Mouse (Mus musculus) C2C12 (cell line): ENCODE measurements around the gene Fkbp4. TPM values are rescaled to one million over a fixed set of nuclear protein-coding genes. Genes with fewer than 3 reads are reported as not detected.

Experiments
- H3K27me3 ChIP-seq: one replicate; pipeline ENCODE4 v1.6.1; 2011; ENCODE audit not compliant: control insufficient read depth, insufficient read depth, insufficient read length
- H3K36me3 ChIP-seq: one replicate; pipeline ENCODE4 v1.6.1; 2011; ENCODE audit not compliant: control insufficient read depth, insufficient read depth
- H3K4me3 ChIP-seq: one replicate; pipeline ENCODE4 v1.5.1; 2011; ENCODE audit warnings: mild to moderate bottlenecking, control low read depth; ENCODE audit not compliant: poor library complexity, insufficient read depth, severe bottlenecking
- H3K79me2 ChIP-seq: one replicate; pipeline ENCODE4 v1.6.1; 2011; ENCODE audit not compliant: control insufficient read depth, insufficient read depth
- H3K79me3 ChIP-seq: one replicate; pipeline ENCODE4 v1.6.1; 2011; ENCODE audit warnings: low read depth, control low read depth
- H3ac ChIP-seq: one replicate; pipeline ENCODE3; 2011; ENCODE audit warnings: low read depth; ENCODE audit not compliant: control insufficient read depth, insufficient read length
- CEBPB ChIP-seq: IDR thresholded peaks from one replicate; pipeline ENCODE4 v1.6.1; 2011; ENCODE audit warnings: low read depth, mild to moderate bottlenecking, control low read depth, moderate library complexity
- CTCF ChIP-seq: IDR thresholded peaks from one replicate; pipeline ENCODE4 v1.5.1; 2011; ENCODE audit not compliant: control insufficient read depth, insufficient read depth, insufficient read length
- FOSL1 ChIP-seq: IDR thresholded peaks from one replicate; pipeline ENCODE4 v1.8.0; 2011; ENCODE audit warnings: mild to moderate bottlenecking, low read length; ENCODE audit not compliant: poor library complexity, insufficient read depth, severe bottlenecking
- MAX ChIP-seq: IDR thresholded peaks from one replicate; pipeline ENCODE4 v1.6.1; 2011; ENCODE audit warnings: mild to moderate bottlenecking, control low read depth
- MYOD1 ChIP-seq: IDR thresholded peaks from one replicate; pipeline ENCODE4 v1.6.1; 2011; ENCODE audit warnings: low read depth; ENCODE audit not compliant: control insufficient read depth, insufficient read length
- MYOG ChIP-seq: IDR thresholded peaks from one replicate; pipeline ENCODE4 v1.6.1; 2011; ENCODE audit not compliant: control insufficient read depth, insufficient read length; ENCODE audit errors: extremely low read depth
- USF1 ChIP-seq: IDR thresholded peaks from one replicate; pipeline ENCODE4 v1.6.1; 2011; ENCODE audit warnings: low read depth, mild to moderate bottlenecking, control low read depth, moderate library complexity
- polyA plus RNA-seq: library from polyadenylated mRNA; unstranded; fragments of >200 nt; fragmentation: generic; extraction: Trizol; gene quantifications from one replicate; pipeline ENCODE4 v1.2.1, GENCODE M21; 2012; ENCODE audit warnings: missing spikeins

Fkbp4 gene
- polyA plus RNA-seq, 1 experiment: 399 TPM

DNA sequence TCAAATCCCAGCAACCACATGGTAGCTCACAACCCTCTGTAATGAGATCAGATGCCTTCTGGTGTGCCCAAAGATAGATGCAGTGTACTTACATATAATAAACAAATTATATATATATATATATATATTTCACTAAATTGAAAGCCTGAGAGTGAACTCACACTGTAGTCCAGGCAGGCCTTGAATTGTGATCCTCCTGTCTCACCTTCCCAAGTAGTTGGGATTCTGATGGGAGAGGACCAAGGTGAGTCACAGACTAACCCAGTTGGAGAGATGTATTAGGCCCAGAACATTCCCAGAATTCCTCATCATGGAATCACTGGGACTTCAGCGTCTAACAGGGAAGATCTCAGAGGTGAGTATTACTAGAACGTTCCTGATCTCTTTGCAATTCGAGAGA is 39.5 kb downstream of the Fkbp4 start, which contains the start of gene Nrip2:
TSS of gene Nrip2 (plus strand) at position 301 of the 400 bp plus-strand sequence.
- no peaks in the 10 kb centered on the region for H3K79me3 ChIP-seq
- no peak within 1 kb of the TSS for H3ac ChIP-seq
- TF ChIP-seq CEBPB (no peak), CTCF (no peak)
- H3K79me2 ChIP-seq: no peaks in the 10 kb centered on the region
- H3K36me3 ChIP-seq: no peaks in the 10 kb centered on the region
- H3K27me3 ChIP-seq: no peaks in the 10 kb centered on the region
- H3K4me3 ChIP-seq: no peak within 1 kb of the TSS

DNA sequence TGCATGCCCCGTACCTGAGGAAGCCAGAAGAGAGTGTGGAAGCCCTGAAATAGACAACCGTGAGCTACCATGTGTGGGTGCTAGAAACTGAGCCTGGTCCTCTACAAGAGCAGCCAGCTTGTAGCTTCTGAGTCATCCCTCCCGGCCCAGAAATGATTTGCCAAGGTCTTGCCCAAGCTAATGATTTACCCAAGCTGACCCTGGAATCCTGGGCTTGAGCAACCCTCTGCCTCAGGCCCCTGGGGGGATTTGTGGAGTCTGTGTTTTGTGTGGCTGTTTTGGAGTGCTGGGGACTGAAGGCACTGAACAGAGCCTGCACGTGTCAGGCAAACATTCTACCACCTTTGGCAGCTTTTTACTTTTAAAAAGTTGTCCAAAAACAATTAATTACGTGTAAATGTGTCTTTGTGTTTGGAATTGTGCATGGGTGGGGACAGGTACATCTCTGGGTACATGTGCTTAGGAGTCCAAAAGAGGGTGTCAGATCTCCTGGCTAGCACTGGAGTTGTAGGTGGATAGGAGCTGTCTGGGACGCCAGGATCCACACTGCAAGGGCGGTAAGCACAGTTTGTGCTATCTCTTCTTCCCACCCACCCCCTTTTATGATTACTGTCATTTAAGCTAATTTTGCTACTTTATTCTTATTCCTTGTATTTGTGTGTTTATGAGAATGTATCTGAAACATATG is 40.8 kb downstream of the Fkbp4 start:
- no peaks in the 10 kb centered on the region for H3K79me3 ChIP-seq
- no peak overlapping the region for H3ac ChIP-seq
- TF ChIP-seq MAX: no peak
- TF ChIP-seq CEBPB: no peak
- no peak for TF ChIP-seq CTCF
- TF ChIP-seq USF1: no peak
- TF ChIP-seq MYOG: no peak
- no peak for TF ChIP-seq MYOD1
- TF ChIP-seq FOSL1: no peak
- no peaks in the 10 kb centered on the region for H3K79me2 ChIP-seq
- H3K4me3 ChIP-seq: no peak overlapping the region
- H3K27me3 ChIP-seq: no peaks in the 10 kb centered on the region
- no peaks in the 10 kb centered on the region for H3K36me3 ChIP-seq

DNA sequence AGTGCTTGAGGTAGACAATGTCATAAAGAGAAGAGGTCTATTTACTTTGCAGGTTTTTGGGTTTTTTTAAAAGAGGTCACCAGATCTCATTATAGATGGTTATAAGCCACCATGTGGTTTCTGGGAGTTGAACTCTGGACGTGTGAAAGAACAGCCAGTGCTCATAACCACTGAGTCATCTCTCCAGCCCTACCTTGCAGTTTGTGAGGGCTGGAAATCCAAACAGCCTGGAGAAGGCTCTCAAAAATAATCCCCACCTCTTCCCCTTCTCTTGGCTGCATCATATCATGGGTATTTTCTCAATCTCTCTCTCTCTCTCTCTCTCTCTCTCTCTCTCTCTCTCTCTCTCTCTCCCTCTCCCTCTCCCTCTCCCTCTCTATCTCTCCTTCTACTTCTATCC is 47.8 kb downstream of the Fkbp4 start:
- TF ChIP-seq CTCF (no peak), CEBPB (no peak), MYOG (no peak), FOSL1 (no peak), MAX (no peak), MYOD1 (no peak), USF1 (no peak)
- Histone ChIP-seq H3K79me2 (no peaks in the 10 kb centered on the region), H3ac (no peak overlapping the region), H3K79me3 (no peaks in the 10 kb centered on the region), H3K36me3 (no peaks in the 10 kb centered on the region), H3K27me3 (no peaks in the 10 kb centered on the region), H3K4me3 (no peak overlapping the region)

DNA sequence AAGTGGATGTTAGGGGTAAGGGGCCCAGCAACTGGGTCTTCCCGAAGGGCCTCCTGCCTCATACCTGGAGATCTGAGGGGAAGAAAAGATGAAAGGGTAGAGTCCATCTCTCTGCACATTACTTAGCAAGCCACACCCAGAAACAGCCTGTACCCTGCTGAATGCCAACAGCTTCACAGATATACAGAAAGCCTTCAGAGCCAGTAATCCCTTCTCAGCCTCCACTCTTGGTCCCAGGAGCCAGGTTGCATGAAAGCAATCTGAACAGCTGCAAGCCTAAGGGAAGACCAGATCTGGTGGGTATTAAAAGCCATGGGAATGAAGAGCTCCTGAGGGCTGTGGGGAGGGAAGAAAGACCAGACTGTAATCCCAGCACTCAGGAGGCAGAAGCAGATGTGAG is 49.3 kb downstream of the Fkbp4 start:
- TF ChIP-seq CEBPB (no peak), MYOD1 (no peak), FOSL1 (no peak)
- H3K27me3 ChIP-seq: no peaks in the 10 kb centered on the region
- H3K4me3 ChIP-seq: no peak overlapping the region
- no peaks in the 10 kb centered on the region for H3K79me3 ChIP-seq
- no peaks in the 10 kb centered on the region for H3K79me2 ChIP-seq
- no peaks in the 10 kb centered on the region for H3K36me3 ChIP-seq
- no peak overlapping the region for H3ac ChIP-seq

DNA sequence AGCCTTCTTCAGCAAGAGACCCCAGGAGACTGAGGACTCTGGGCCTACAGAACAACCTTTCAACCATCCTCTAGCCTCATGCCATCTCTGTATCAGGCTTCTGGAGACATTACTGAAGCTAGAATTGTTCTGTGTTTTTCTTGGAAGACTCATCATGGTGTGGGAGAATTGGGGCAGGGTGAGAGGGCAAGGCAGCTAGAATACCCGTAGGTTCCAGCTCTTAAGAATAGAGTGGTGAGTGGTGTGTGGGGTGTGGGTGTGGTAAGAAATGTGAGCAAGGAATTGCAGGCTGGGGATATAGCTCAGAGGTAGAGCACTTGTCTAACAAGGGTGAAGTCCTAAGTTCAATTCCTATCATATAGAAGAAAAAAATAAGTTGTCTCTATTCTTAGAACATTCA is 53.5 kb downstream of the Fkbp4 start:
- Histone ChIP-seq H3ac (no peak overlapping the region), H3K79me2 (no peaks in the 10 kb centered on the region)
- no peak for TF ChIP-seq USF1
- TF ChIP-seq CEBPB: no peak
- TF ChIP-seq MYOG: no peak
- no peak for TF ChIP-seq MAX
- TF ChIP-seq CTCF: no peak
- TF ChIP-seq FOSL1: no peak
- no peak for TF ChIP-seq MYOD1

DNA sequence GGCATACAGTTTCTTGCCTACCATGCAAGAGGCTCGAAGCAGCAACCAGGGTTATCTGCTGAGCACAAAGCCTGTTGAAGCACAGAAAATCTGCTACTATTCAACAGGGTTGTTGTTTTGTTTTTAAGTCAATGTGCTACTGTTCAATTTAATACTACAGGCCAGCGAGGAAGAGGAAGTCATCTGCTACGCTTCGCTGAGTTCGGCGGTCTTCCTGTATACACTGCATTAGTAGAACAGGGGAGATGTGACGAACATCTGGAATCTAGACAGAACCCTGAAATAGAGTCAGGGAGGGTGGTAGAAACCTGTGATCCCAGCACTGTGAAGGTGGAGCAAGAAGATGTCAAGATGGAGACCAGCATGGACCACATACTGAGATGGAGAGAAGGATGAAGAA is 54.7 kb downstream of the Fkbp4 start:
- H3K27me3 ChIP-seq: no peaks in the 10 kb centered on the region
- no peak overlapping the region for H3ac ChIP-seq
- TF ChIP-seq USF1: no peak
- no peak for TF ChIP-seq FOSL1
- TF ChIP-seq CTCF: no peak
- TF ChIP-seq CEBPB: no peak
- TF ChIP-seq MYOG: no peak
- TF ChIP-seq MAX: no peak
- TF ChIP-seq MYOD1: no peak
- H3K79me3 ChIP-seq: no peaks in the 10 kb centered on the region
- no peaks in the 10 kb centered on the region for H3K79me2 ChIP-seq
- H3K4me3 ChIP-seq: no peak overlapping the region
- H3K36me3 ChIP-seq: no peaks in the 10 kb centered on the region

More for the DNA sequence above, 53.5 kb downstream of the Fkbp4 start:
- Histone ChIP-seq H3K4me3 (no peak overlapping the region), H3K27me3 (no peaks in the 10 kb centered on the region), H3K36me3 (no peaks in the 10 kb centered on the region), H3K79me3 (no peaks in the 10 kb centered on the region)
